Mouse (Mus musculus) neural tube, embryonic 11.5 days (tissue): ENCODE measurements around the gene Igfbp2. TPM values are rescaled to one million over a fixed set of nuclear protein-coding genes. Genes with fewer than 3 reads are reported as not detected.
A peak's percentile ranks its signal among the peaks of the same experiment; 100 is the strongest.

Source experiments
- ATAC-seq: fragments of 200-750 bp; cut with Nextera tagmentation; 2 replicates; pipeline ENCODE4 v1.8.0; 2017; ENCODE audit warnings: moderate number of reproducible peaks, mild to moderate bottlenecking, moderate TSS enrichment, moderate library complexity; ENCODE audit not compliant: insufficient read depth, low FRiP score, low TSS enrichment
- DNase-seq: peaks from one replicate; pipeline ENCODE4 v3.0.0-alpha.2; 2015; ENCODE audit warnings: low spot score
- H3K27ac ChIP-seq: fragments of 300-500 bp; sonication (generic); 2 replicates; pipeline ENCODE4 v1.5.1; 2014; ENCODE audit warnings: low read depth, mild to moderate bottlenecking, low read length
- H3K27me3 ChIP-seq: fragments of 300-500 bp; sonication (generic); 2 replicates; pipeline ENCODE4 v1.6.1; 2014; ENCODE audit warnings: mild to moderate bottlenecking, low read length, mixed read lengths; ENCODE audit not compliant: control insufficient read depth, insufficient read depth
- H3K36me3 ChIP-seq: fragments of 300-500 bp; sonication (generic); 2 replicates; pipeline ENCODE4 v1.6.1; 2014; ENCODE audit warnings: mild to moderate bottlenecking, low read length, moderate library complexity, mixed read lengths; ENCODE audit not compliant: control insufficient read depth, insufficient read depth
- H3K4me1 ChIP-seq: fragments of 300-500 bp; sonication (generic); 2 replicates; pipeline ENCODE4 v1.6.1; 2014; ENCODE audit warnings: low read length, mixed read lengths; ENCODE audit not compliant: control insufficient read depth, insufficient read depth
- H3K4me2 ChIP-seq: fragments of 300-500 bp; sonication (generic); 2 replicates; pipeline ENCODE4 v1.6.1; 2014; ENCODE audit warnings: low read depth, mild to moderate bottlenecking, moderate library complexity
- H3K4me3 ChIP-seq: fragments of 300-500 bp; sonication (generic); 2 replicates; pipeline ENCODE4 v1.5.1; 2014; ENCODE audit warnings: low read depth, low read length
- H3K9ac ChIP-seq: fragments of 300-500 bp; sonication (generic); 2 replicates; pipeline ENCODE4 v1.6.1; 2014; ENCODE audit warnings: mild to moderate bottlenecking, low read length
- H3K9me3 ChIP-seq: fragments of 300-500 bp; sonication (generic); 2 replicates; pipeline ENCODE4 v1.6.1; 2016; ENCODE audit warnings: low read length; ENCODE audit not compliant: control insufficient read depth
- WGBS: fragments of 180-500 bp; shearing (Covaris S2); extraction: QIAGEN DNeasy Blood & Tissue Kit; methylation state at CpG from one replicate; pipeline ENCODE4 v1.1.7; 2014; 5-methylcytosine and 5-hydroxymethylcytosine counted together
- polyA plus RNA-seq: library from polyadenylated mRNA; unstranded; fragments of >200 nt; fragmentation: Nextera tagmentation; extraction: Ambion mirVana; gene quantifications from 2 replicates; pipeline ENCODE4 v1.2.1, GENCODE M21; 2014

Igfbp2 gene
- polyA plus RNA-seq, 1 experiment from 2014 or later, result 422 TPM

DNA sequence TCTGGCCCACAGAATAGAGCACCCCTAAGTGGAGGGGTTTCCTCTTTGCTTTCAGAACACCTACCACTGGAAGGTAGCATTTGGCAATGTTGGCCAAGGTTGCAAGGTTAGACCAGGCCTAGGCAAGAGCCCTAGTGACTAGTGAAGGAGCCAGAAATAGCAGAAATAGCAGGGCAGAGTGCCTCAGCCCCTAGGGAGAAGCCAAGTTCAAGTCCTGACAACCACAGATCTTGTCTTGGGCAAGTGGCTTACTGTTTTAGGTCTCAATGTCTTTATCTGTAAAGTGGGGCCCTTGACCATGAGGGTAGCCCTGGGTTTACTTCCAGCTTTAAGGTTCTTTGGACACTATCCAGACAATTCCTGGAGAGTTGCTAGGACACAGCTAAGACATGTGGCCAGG is 45.0 kb downstream of the Igfbp2 start:
- DNase-seq (no peak), ATAC-seq (no peak)
- H3K9me3 ChIP-seq, result no peaks in the 10 kb centered on the region
- no peaks in the 10 kb centered on the region for H3K36me3 ChIP-seq
- H3K4me2 ChIP-seq, result 0 out of 2 replicates have a peak overlapping the region, but pooled peaks have one; percentile 7
- no peak overlapping the region for H3K9ac ChIP-seq
- peaks cover 11% of the 10 kb centered on the region for H3K27me3 ChIP-seq
- peaks cover 10% of the 10 kb centered on the region for H3K4me1 ChIP-seq
- H3K4me3 ChIP-seq, result no peak overlapping the region
- H3K27ac ChIP-seq, result no peak overlapping the region

DNA sequence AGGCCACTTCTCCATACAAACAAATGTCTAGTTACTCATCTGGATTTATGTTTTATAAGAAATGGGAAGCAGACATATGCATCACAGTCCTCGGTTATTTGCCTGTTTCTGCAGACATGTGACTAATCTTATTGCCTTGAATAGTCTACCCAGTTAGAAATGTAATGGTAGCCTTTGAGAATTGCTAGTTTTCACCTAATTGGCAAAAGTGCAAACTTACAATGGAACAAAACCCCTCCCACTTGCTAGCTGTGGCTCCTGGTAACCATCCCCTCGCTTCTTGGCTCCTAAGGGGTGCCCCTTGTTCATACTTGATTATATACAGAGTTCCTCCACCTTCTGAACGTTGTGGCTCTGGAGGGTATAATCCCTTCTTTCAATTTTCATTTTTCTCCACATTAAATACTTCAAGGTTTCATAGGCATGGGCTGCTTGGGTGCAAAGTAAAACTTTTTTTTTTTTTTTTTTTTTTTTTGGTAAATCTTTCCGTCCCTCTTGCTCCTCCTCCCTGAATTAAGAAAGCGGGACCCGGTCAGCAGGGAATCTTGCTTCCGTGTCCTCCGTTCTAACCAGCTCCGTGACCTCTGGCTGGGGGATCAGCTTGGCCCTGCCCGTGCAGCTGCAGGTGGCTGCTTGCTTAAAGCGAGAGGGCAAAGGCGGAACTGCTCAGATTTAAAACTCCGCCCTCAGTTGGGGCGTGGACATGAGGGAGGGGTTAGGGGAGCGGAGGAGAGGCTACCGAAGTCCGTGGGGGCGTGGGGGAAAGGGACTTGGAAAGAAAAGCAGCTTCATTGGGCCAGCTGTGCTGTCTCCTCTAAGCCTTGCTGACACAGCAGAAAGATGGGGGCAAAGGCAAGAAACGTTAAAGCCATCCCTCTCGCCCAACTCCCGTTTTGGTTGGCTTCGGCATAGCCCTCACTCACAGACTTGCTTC is 45.6 kb downstream of the Igfbp2 start:
- Histone ChIP-seq H3K4me1 (peaks cover 14% of the 10 kb centered on the region), H3K4me2 (peak overlapping the region; percentile 89), H3K27ac (no peak overlapping the region), H3K9ac (0 out of 2 replicates have a peak overlapping the region, but pooled peaks have one; percentile 19), H3K9me3 (no peaks in the 10 kb centered on the region), H3K27me3 (peaks cover 14% of the 10 kb centered on the region), H3K36me3 (no peaks in the 10 kb centered on the region), H3K4me3 (peak overlapping the region; percentile 36)
- DNase-seq, result peak; percentile 76
- 7% methylated on average over 22 of the region's 22 CpGs for WGBS
- no peak for ATAC-seq

DNA sequence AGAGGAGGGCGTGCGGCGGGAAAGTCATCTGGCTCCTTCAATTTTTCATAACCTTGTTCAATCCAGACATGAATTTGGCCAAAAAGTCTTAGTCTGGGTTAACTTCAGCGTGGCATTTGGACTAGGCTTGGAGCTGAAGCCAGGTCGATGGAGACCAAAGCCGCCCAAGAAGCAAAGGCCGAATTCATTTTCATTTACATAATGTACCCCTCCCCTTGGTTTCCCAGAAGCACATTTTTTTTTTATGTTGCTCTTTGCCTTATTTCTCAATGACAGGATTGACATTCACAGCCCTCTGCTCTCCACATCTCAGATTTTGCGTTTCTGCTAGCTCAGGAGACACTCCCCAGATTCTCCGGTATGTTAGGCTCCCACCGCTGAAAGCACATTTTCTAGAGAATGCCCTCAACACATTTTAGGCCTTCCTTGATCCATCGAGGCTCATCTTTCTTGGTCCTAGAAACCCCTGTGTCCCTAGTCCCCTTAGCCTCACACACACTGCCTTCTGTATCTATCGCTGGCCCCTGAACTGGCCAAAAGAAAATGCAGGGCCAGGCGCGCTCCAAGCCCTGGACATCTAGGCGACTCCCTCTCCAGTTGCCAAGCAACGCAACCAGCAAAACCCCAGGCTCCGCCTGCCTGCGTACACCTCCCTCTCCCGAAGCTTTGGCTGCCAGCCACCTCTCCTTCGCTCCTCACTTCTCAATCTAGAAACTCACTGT is 46.5 kb downstream of the Igfbp2 start:
- Histone ChIP-seq H3K27ac (no peak overlapping the region), H3K9me3 (no peaks in the 10 kb centered on the region), H3K4me3 (peak overlapping the region; percentile 36), H3K27me3 (peaks cover 16% of the 10 kb centered on the region), H3K36me3 (no peaks in the 10 kb centered on the region), H3K4me1 (peaks cover 16% of the 10 kb centered on the region), H3K9ac (0 out of 2 replicates have a peak overlapping the region, but pooled peaks have one; percentile 19), H3K4me2 (peak overlapping the region; percentile 89)
- under 1% methylated on average over 20 of the region's 20 CpGs for WGBS
- ATAC-seq (0 out of 2 replicates have a peak, but pooled peaks have one; percentile 20), DNase-seq (peak; percentile 85)

DNA sequence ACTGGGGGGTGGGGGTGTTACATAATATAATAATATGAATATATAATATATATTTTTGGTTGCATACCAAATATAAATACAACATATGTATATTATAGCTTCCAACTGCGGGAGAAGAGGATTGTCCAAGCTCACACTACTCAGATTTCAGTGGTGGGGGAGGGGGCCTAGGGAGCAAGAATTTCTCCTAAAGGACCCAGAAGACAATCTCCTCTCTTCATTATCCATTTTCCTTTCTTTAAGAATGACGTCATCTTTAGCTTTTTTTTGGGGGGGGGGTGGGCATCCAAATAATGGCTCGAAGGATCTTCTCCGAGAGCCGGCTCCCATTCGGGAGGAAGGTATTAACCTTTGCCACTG is 47.0 kb downstream of the Igfbp2 start:
- WGBS, result 0% methylated on average over 6 of the region's 6 CpGs
- H3K4me1 ChIP-seq, result peaks cover 16% of the 10 kb centered on the region
- peak overlapping the region; percentile 2 for H3K9ac ChIP-seq
- H3K4me3 ChIP-seq, result peak overlapping the region; percentile 36
- DNase-seq, result no peak
- no peaks in the 10 kb centered on the region for H3K9me3 ChIP-seq
- H3K4me2 ChIP-seq, result peak overlapping the region; percentile 89
- no peak for ATAC-seq
- H3K27me3 ChIP-seq, result peaks cover 16% of the 10 kb centered on the region
- H3K27ac ChIP-seq, result no peak overlapping the region
- no peaks in the 10 kb centered on the region for H3K36me3 ChIP-seq

DNA sequence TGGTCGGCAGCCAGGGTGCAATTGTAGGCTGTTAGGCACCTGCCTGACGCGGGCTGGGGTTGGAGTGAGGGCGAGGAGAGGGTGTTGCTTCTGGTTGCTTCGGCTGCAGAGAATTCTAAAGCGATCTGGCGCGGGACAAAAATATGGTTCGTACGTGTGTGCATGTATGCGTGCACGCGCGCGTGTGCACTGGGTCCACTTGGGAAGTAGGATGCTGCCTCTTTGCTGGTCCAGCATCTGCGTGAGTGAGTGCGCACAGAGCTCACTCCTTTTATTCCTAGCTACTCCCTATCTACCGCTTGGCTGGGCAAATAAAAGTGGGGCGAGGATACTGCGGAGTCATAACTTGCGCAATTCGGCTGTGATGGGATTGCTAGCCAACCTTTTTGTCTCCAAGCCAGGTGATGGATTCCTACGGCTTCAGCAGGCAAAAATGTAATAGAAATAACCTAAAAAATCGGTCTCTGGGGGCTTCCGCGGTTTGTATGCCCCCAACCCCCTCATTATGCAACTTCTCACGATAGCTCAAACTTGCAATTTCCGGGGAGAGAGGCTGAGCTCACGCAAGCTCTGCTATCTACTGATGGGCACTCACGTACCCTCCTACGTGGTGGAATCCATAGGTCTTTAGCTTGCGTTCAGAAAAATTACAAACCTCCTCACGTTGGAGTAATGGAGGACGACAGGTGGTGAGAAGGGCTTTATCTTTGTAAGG is 47.6 kb downstream of the Igfbp2 start:
- H3K4me2 ChIP-seq, result peak overlapping the region; percentile 89
- H3K27me3 ChIP-seq, result peaks cover 16% of the 10 kb centered on the region
- peak overlapping the region; percentile 36 for H3K4me3 ChIP-seq
- ATAC-seq (no peak), DNase-seq (peak; percentile 62)
- peak overlapping the region; percentile 2 for H3K9ac ChIP-seq
- H3K27ac ChIP-seq, result no peak overlapping the region
- H3K9me3 ChIP-seq, result no peaks in the 10 kb centered on the region
- peaks cover 16% of the 10 kb centered on the region for H3K4me1 ChIP-seq
- H3K36me3 ChIP-seq, result no peaks in the 10 kb centered on the region
- under 1% methylated on average over 34 of the region's 34 CpGs for WGBS

DNA sequence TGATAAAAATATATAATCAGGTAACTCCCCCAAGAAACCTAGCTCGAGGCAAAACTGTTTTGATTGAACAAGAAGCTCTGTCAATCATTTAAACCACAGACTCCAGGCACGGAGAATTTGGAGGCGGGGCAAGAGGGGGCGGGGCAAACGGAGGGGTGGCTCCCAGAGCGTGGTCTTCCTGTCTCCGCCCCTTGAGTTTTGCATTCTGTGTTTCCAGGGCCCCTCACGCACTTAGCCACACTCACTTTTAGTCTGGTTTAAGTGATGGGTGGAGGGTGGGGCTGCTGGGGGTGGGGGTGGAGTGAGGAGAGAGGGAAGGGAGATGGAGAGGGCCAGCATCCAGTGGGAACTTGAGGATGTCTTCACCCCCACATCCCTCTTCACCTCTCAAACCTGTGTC is 48.2 kb downstream of the Igfbp2 start:
- no peak overlapping the region for H3K27ac ChIP-seq
- peak overlapping the region; percentile 89 for H3K4me2 ChIP-seq
- DNase-seq (peak; percentile 87), ATAC-seq (peak; percentile 43)
- WGBS, result 0% methylated on average over 8 of the region's 8 CpGs
- H3K4me3 ChIP-seq, result peak overlapping the region; percentile 62
- H3K4me1 ChIP-seq, result peaks cover 16% of the 10 kb centered on the region
- no peaks in the 10 kb centered on the region for H3K36me3 ChIP-seq
- H3K27me3 ChIP-seq, result peaks cover 16% of the 10 kb centered on the region
- no peak overlapping the region for H3K9ac ChIP-seq
- no peaks in the 10 kb centered on the region for H3K9me3 ChIP-seq

DNA sequence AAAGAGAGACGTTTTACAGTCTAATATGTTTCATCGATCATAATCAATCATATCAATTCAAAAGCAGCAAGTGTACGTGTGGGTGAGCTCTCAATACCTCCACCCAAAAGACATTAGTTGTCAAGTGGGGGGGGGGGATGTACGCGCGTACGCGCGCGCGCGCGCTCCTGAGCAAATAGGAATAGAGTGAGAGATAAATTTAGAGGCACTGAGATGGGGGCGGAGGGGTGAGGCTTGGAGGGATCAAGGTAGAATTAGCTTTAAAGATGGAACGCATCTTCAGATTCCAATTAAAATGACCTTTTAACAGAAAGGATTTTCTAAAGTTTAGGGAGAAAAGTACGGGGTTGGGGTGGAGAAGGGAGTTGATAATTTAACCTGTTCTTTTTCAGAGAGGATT is 48.8 kb downstream of the Igfbp2 start:
- WGBS, result 0% methylated on average over 16 of the region's 16 CpGs
- Histone ChIP-seq H3K9ac (peak overlapping the region; percentile 80), H3K36me3 (no peaks in the 10 kb centered on the region), H3K4me1 (peaks cover 18% of the 10 kb centered on the region), H3K27me3 (peaks cover 16% of the 10 kb centered on the region), H3K27ac (no peak overlapping the region), H3K4me3 (peak overlapping the region; percentile 62), H3K4me2 (peak overlapping the region; percentile 89), H3K9me3 (no peaks in the 10 kb centered on the region)
- ATAC-seq, result no peak
- no peak for DNase-seq

DNA sequence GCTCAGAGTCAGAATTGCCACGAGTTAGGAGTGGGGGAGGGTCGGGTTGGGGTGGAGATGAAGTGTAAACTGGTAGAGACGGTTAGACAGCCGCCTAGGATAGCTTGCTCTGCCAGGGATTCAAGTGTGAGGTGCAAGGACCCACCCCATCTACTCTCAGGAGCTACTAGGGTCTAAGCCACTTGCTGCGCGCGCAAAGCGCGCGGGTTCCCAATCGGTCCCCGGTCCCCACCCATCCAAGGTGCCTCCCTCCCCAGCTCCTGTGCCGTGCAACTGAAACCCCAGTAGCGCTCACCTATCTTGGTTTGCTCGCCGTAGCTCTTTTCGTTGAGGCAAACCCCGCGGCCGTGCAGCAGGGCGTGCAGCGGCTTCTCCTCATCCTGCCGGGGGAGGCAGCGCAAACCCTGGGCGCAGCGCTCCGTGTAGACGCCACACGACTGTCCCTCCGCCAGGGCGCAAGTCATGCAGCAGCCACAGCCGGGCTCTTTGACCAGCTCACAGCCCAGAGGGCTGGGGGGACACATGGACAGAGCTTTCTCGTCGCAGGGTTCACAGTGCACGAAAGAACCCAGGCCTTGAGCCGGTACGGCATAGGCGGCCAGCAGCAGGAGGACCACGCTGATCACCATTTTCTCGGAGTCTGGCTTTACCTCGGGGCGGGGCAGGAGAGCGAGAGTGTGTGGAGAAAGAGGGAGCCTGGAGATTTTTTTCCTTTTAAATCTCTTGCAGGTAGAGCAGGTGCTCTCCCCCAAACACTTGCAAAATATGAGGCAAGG is 49.4 kb downstream of the Igfbp2 start:
- Histone ChIP-seq H3K27me3 (peaks cover 16% of the 10 kb centered on the region), H3K4me2 (peak overlapping the region; percentile 89), H3K27ac (peak overlapping the region; percentile 58; the same call in 1 of the 2 replicates), H3K4me1 (peaks cover 21% of the 10 kb centered on the region), H3K9me3 (no peaks in the 10 kb centered on the region), H3K9ac (peak overlapping the region; percentile 80), H3K4me3 (peak overlapping the region; percentile 62), H3K36me3 (no peaks in the 10 kb centered on the region)
- ATAC-seq (no peak), DNase-seq (peak; percentile 73)
- under 1% methylated on average over 43 of the region's 43 CpGs for WGBS
